Mouse (Mus musculus): ENCODE measurements around the gene Gm20388. TPM values are rescaled to one million over a fixed set of nuclear protein-coding genes. Genes with fewer than 3 reads are reported as not detected.

The Gm20388 gene
- total RNA-seq, 1 experiment, result 27.0 TPM

- Histone ChIP-seq H3K36me3 (ENCODE audit: control insufficient read depth, insufficient read depth, low read length, poor library complexity, severe bottlenecking) (no peaks in the 10 kb centered on the region), H3K9ac (ENCODE audit: insufficient read depth, low read depth, low read length, poor library complexity, severe bottlenecking) (no peak overlapping the region), H3K4me3 (ENCODE audit: insufficient read depth in 1 of 2, low read depth in 1 of 2, low read length in 2 of 2, poor library complexity in 1 of 2, severe bottlenecking in 1 of 2) (no peak overlapping the region), H3K9me3 (ENCODE audit: control insufficient read depth, insufficient read depth, low read depth, low read length) (no peaks in the 10 kb centered on the region), H3K27ac (ENCODE audit: insufficient read depth, low read depth, low read length, poor library complexity, severe bottlenecking) (no peak overlapping the region), H3K4me1 (ENCODE audit: control insufficient read depth in 2 of 2, insufficient read depth in 2 of 2, low read length in 2 of 2, poor library complexity in 1 of 2) (no peaks in the 10 kb centered on the region)
- no peak for DNase-seq (ENCODE audit: low read depth, low spot score)
- in situ Hi-C loops (cut with MboI; ENCODE audit: low sequenced_read_pairs in 2 of 2, unreplicated experiment in 2 of 2), result no loop called here
- no peak for TF ChIP-seq HCFC1 (IDR thresholded peaks at IDR 0.05; ENCODE audit: borderline replicate concordance, insufficient read depth, low read length)
These were observed 1480.0 kb downstream of the Gm20388 start for GRCm38 (mm10) chr8:121390608-121391007.

GRCm38 (mm10) chr8:121391254-121391653, 1480.6 kb downstream of the Gm20388 start:
- in situ Hi-C loops (cut with MboI; ENCODE audit: low sequenced_read_pairs in 2 of 2, unreplicated experiment in 2 of 2), result no loop called here
- Histone ChIP-seq H3K9ac (ENCODE audit: insufficient read depth, low read depth, low read length, poor library complexity, severe bottlenecking) (no peak overlapping the region), H3K27ac (ENCODE audit: insufficient read depth, low read depth, low read length, poor library complexity, severe bottlenecking) (no peak overlapping the region), H3K36me3 (ENCODE audit: control insufficient read depth, insufficient read depth, low read length, poor library complexity, severe bottlenecking) (no peaks in the 10 kb centered on the region), H3K4me3 (ENCODE audit: insufficient read depth in 1 of 2, low read depth in 1 of 2, low read length in 2 of 2, poor library complexity in 1 of 2, severe bottlenecking in 1 of 2) (no peak overlapping the region), H3K9me3 (ENCODE audit: control insufficient read depth, insufficient read depth, low read depth, low read length) (no peaks in the 10 kb centered on the region), H3K4me1 (ENCODE audit: control insufficient read depth in 2 of 2, insufficient read depth in 2 of 2, low read length in 2 of 2, poor library complexity in 1 of 2) (no peaks in the 10 kb centered on the region)
- DNase-seq (ENCODE audit: low read depth, low spot score), result no peak
- TF ChIP-seq ZC3H11A (IDR thresholded peaks at IDR 0.05; ENCODE audit: borderline replicate concordance, low read depth, low read length) (no peak), CHD2 (IDR thresholded peaks at IDR 0.05; ENCODE audit: low read depth, low read length) (no peak)

- Histone ChIP-seq H3K36me3 (ENCODE audit: control insufficient read depth, insufficient read depth, low read length, poor library complexity, severe bottlenecking) (no peaks in the 10 kb centered on the region), H3K27ac (ENCODE audit: insufficient read depth, low read depth, low read length, poor library complexity, severe bottlenecking) (no peak overlapping the region), H3K9me3 (ENCODE audit: control insufficient read depth, insufficient read depth, low read depth, low read length) (no peaks in the 10 kb centered on the region), H3K4me1 (ENCODE audit: control insufficient read depth in 2 of 2, insufficient read depth in 2 of 2, low read length in 2 of 2, poor library complexity in 1 of 2) (no peaks in the 10 kb centered on the region), H3K9ac (ENCODE audit: insufficient read depth, low read depth, low read length, poor library complexity, severe bottlenecking) (no peak overlapping the region), H3K4me3 (ENCODE audit: insufficient read depth in 1 of 2, low read depth in 1 of 2, low read length in 2 of 2, poor library complexity in 1 of 2, severe bottlenecking in 1 of 2) (no peak overlapping the region)
- TF ChIP-seq ZNF384 (IDR thresholded peaks at IDR 0.05; ENCODE audit: low read depth, low read length) (no peak), CHD2 (IDR thresholded peaks at IDR 0.05; ENCODE audit: low read depth, low read length) (no peak), HCFC1 (IDR thresholded peaks at IDR 0.05; ENCODE audit: borderline replicate concordance, insufficient read depth, low read length) (no peak), ZC3H11A (IDR thresholded peaks at IDR 0.05; ENCODE audit: borderline replicate concordance, low read depth, low read length) (no peak)
- no peak for DNase-seq (ENCODE audit: low read depth, low spot score)
- in situ Hi-C loops (cut with MboI; ENCODE audit: low sequenced_read_pairs in 2 of 2, unreplicated experiment in 2 of 2), result no loop called here
These were observed 1481.1 kb downstream of the Gm20388 start for GRCm38 (mm10) chr8:121391771-121392170.

DNA sequence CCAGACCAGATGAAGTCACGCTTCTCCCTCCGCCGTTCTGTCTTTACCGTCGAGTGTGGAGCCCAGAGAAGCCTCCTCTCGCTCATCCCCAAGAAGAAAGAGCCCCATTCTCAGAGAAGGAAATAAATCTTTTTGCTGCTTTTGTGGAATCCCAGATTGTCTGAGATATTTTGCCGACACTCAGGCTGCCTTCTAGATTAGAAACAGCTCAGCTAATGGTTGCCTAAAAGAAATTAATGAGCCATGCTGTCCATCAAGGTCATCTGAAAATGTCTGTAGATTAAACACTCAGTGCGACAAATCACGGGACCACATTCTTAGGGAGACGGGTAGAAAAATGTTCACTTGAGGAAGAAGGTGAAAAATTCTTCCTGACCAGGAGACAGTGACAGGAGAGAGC, 1481.8 kb downstream of the Gm20388 start:
- Histone ChIP-seq H3K4me3 (ENCODE audit: insufficient read depth in 1 of 2, low read depth in 1 of 2, low read length in 2 of 2, poor library complexity in 1 of 2, severe bottlenecking in 1 of 2) (no peak overlapping the region), H3K36me3 (ENCODE audit: control insufficient read depth, insufficient read depth, low read length, poor library complexity, severe bottlenecking) (no peaks in the 10 kb centered on the region), H3K9me3 (ENCODE audit: control insufficient read depth, insufficient read depth, low read depth, low read length) (no peaks in the 10 kb centered on the region), H3K27ac (ENCODE audit: insufficient read depth, low read depth, low read length, poor library complexity, severe bottlenecking) (no peak overlapping the region), H3K9ac (ENCODE audit: insufficient read depth, low read depth, low read length, poor library complexity, severe bottlenecking) (no peak overlapping the region), H3K4me1 (ENCODE audit: control insufficient read depth in 2 of 2, insufficient read depth in 2 of 2, low read length in 2 of 2, poor library complexity in 1 of 2) (no peaks in the 10 kb centered on the region)
- no peak for DNase-seq (ENCODE audit: low read depth, low spot score)
- TF ChIP-seq ZNF384 (IDR thresholded peaks at IDR 0.05; ENCODE audit: low read depth, low read length), result no peak
- no peak for TF ChIP-seq MAFK (IDR thresholded peaks at IDR 0.05; ENCODE audit: insufficient read depth, low read depth, low read length)
- TF ChIP-seq ZC3H11A (IDR thresholded peaks at IDR 0.05; ENCODE audit: borderline replicate concordance, low read depth, low read length), result no peak
- no peak for TF ChIP-seq CHD2 (IDR thresholded peaks at IDR 0.05; ENCODE audit: low read depth, low read length)
- TF ChIP-seq HCFC1 (IDR thresholded peaks at IDR 0.05; ENCODE audit: borderline replicate concordance, insufficient read depth, low read length), result no peak
- in situ Hi-C loops (cut with MboI; ENCODE audit: low sequenced_read_pairs in 2 of 2, unreplicated experiment in 2 of 2), result no loop called here

DNA sequence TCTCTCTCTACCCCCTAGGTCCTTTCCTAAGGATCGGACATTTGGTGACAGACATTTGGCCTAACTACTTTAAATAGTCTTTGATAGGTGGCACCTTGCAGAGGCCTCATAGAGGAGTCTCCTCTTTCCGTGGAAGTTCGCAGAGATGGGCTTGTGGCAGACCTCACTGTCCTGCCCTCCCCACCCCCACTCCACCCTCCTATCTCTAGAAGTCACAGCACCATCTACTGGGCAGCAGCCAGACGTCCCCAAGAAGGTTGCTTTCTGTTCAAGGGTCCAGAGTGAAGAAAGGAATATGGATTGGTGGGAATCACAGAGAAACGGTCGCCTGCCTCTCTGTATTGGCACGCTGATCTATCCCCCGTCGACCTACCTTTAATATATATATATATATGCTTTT, 1482.5 kb downstream of the Gm20388 start:
- no peak for DNase-seq (ENCODE audit: low read depth, low spot score)
- no peaks in the 10 kb centered on the region for H3K4me1 ChIP-seq (ENCODE audit: control insufficient read depth in 2 of 2, insufficient read depth in 2 of 2, low read length in 2 of 2, poor library complexity in 1 of 2)
- in situ Hi-C loops (cut with MboI; ENCODE audit: low sequenced_read_pairs in 2 of 2, unreplicated experiment in 2 of 2), result no loop called here

More for the DNA sequence above, 1482.5 kb downstream of the Gm20388 start:
- H3K27ac ChIP-seq (ENCODE audit: insufficient read depth, low read depth, low read length, poor library complexity, severe bottlenecking), result no peak overlapping the region
- no peak overlapping the region for H3K4me3 ChIP-seq (ENCODE audit: insufficient read depth in 1 of 2, low read depth in 1 of 2, low read length in 2 of 2, poor library complexity in 1 of 2, severe bottlenecking in 1 of 2)
- H3K36me3 ChIP-seq (ENCODE audit: control insufficient read depth, insufficient read depth, low read length, poor library complexity, severe bottlenecking), result no peaks in the 10 kb centered on the region
- TF ChIP-seq ZNF384 (IDR thresholded peaks at IDR 0.05; ENCODE audit: low read depth, low read length) (no peak), MAFK (IDR thresholded peaks at IDR 0.05; ENCODE audit: insufficient read depth, low read depth, low read length) (no peak), CHD2 (IDR thresholded peaks at IDR 0.05; ENCODE audit: low read depth, low read length) (no peak), HCFC1 (IDR thresholded peaks at IDR 0.05; ENCODE audit: borderline replicate concordance, insufficient read depth, low read length) (no peak), ZC3H11A (IDR thresholded peaks at IDR 0.05; ENCODE audit: borderline replicate concordance, low read depth, low read length) (no peak)
- H3K9me3 ChIP-seq (ENCODE audit: control insufficient read depth, insufficient read depth, low read depth, low read length), result no peaks in the 10 kb centered on the region
- no peak overlapping the region for H3K9ac ChIP-seq (ENCODE audit: insufficient read depth, low read depth, low read length, poor library complexity, severe bottlenecking)
